Mouse (Mus musculus): ENCODE results near the gene Lbx2. TPM values are rescaled to one million over a fixed set of nuclear protein-coding genes. Genes with fewer than 3 reads are reported as not detected.

Gene Lbx2
- polyA plus RNA-seq, 1 experiment from 2014 or later = not detected

DNA sequence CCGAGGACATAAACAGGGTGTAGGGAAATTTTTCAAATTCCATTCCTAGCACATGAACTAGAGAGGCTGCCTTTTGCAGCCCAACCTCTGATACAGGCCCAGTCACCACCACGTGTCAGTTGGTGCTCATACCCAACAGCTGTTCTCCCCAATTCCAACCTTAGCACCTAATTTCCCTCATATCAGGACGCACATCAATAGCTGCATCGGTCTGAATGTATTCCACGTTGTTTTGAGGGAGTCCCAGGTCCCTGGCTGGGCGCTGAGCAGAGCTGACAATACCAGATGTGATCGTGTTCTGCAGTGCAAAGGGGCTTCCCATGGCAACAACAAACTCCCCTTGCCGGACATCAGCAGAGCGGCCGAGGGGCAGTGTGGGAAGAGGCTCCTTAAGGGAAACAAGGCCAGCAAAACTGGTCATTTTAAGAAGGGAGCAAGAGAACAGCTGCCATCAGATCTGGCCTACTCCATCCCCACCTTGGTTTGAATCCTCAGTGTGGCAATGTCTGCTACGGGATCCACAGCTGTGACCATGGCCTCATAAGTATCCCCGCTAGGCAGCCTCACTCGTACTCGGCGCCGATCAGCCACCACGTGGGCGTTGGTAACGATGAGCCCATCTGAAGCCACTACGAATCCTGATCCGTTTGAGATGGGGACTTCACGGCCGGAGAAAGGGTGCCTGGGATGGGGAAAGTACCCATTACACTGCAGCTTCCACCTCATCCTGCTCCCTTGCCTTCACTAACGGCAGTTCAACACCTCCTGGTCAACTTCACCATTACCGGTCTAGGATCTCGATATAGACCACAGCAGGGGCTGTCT, 32.8 kb upstream of the Lbx2 start:
- H3K4me3 ChIP-seq (replicated peaks; ENCODE audit: low read depth, low read length) = peak overlapping the region; percentile 86
- H3K9me3 ChIP-seq (ENCODE audit: control insufficient read depth, low read length) = no peaks in the 10 kb centered on the region
- DNase-seq (peak; percentile 64), ATAC-seq (ENCODE audit: low FRiP score, low TSS enrichment) (0 out of 2 replicates have a peak, but pooled peaks have one; percentile 3)
- peaks cover 19% of the 10 kb centered on the region for H3K4me1 ChIP-seq (ENCODE audit: control insufficient read depth, insufficient read depth, low read length)
- peak overlapping the region; percentile 85 for H3K27ac ChIP-seq (replicated peaks; ENCODE audit: low read depth, low read length)
- 3% methylated on average over 26 of the region's 26 CpGs for WGBS
- no peaks in the 10 kb centered on the region for H3K27me3 ChIP-seq (ENCODE audit: control insufficient read depth, insufficient read depth, low read length)
- peak overlapping the region; percentile 92 for H3K9ac ChIP-seq (replicated peaks; ENCODE audit: low read length)
- peaks cover 32% of the 10 kb centered on the region for H3K36me3 ChIP-seq (ENCODE audit: control insufficient read depth, insufficient read depth, low read length)
- H3K4me2 ChIP-seq (ENCODE audit: low read length) = peak overlapping the region; percentile 93

DNA sequence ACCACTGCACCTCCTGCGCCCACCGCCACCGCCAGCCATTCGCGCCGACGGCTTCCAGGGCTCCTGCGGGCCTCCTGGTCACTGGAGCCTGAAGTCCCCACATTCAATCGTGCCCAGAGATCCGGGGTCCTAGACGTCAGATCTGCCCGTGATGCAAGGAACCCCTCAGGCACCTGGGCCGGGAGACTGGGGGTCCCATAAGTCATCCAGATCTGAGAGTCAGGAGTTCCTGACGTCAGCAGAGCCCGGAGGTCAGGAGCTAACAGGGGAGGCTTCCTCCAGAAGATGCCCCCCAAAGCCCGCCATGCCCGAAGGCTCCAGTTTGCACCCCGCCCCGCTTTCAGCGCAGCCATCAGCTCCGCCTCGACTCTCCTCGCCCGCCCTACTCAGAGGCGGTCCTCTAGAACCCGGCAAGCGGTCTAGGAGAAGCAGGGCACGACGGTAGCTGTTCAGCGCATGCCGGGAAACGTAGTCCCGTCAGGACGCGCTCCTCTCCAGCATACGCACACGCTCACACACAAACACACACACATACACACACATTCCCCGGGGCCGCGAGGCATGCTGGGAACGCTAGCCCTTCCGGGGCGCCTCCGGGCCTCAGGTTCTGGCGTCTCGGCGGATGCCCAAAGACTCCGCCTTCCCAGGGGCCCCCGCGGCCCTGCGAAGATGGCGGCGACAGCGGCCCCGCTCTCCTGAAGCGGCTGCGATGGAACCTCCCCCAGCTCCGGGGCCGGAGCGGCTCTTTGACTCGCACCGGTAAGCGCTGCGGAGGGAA, 31.9 kb upstream of the Lbx2 start, which contains the start of gene Aup1:
Aup1 (plus strand) TSS at position 448 of the 778 bp plus-strand sequence.
- Histone ChIP-seq H3K4me1 (ENCODE audit: control insufficient read depth, insufficient read depth, low read length) (peaks cover 19% of the 10 kb centered on the region), H3K9me3 (ENCODE audit: control insufficient read depth, low read length) (no peaks in the 10 kb centered on the region), H3K27me3 (ENCODE audit: control insufficient read depth, insufficient read depth, low read length) (no peaks in the 10 kb centered on the region), H3K4me3 (replicated peaks; ENCODE audit: low read depth, low read length) (peak within 1 kb of the TSS; percentile 86), H3K4me2 (ENCODE audit: low read length) (peak within 1 kb of the TSS; percentile 93), H3K36me3 (ENCODE audit: control insufficient read depth, insufficient read depth, low read length) (peaks cover 32% of the 10 kb centered on the region), H3K9ac (replicated peaks; ENCODE audit: low read length) (peak within 1 kb of the TSS; percentile 92), H3K27ac (replicated peaks; ENCODE audit: low read depth, low read length) (peak within 1 kb of the TSS; percentile 85)
- peak; percentile 94 for ATAC-seq (ENCODE audit: low FRiP score, low TSS enrichment)
- DNase-seq = peak; percentile 99
- under 1% methylated on average over 64 of the region's 64 CpGs for WGBS

DNA sequence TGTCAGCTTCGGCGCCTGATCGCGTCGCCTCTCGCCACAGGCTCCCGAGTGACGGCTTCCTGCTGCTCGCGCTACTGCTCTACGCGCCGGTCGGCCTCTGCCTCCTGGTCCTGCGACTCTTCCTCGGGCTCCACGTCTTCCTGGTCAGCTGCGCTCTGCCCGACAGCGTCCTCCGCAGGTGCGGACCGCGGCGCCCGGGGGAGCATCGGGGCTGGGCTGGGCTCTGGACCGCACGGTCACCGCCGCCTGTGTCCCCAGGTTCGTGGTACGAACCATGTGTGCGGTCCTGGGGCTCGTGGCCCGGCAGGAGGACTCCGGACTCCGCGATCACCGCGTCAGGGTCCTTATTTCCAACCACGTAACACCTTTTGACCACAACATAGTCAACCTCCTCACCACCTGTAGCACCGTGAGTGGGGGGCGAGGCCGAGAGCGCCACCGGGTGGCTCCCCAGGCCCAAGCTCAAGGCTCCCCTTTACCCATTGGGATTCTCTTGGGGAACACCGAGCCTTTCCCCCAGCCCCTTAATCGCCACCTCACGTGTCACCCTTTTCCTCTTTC, 31.2 kb upstream of the Lbx2 start, which contains the start of gene Htra2:
Htra2 (minus strand) TSS at position 403 of the 561 bp plus-strand sequence.
- peak within 1 kb of the TSS; percentile 86 for H3K4me3 ChIP-seq (replicated peaks; ENCODE audit: low read depth, low read length)
- H3K9ac ChIP-seq (replicated peaks; ENCODE audit: low read length) = peak within 1 kb of the TSS; percentile 92
- peaks cover 19% of the 10 kb centered on the region for H3K4me1 ChIP-seq (ENCODE audit: control insufficient read depth, insufficient read depth, low read length)
- DNase-seq (peak; percentile 37), ATAC-seq (ENCODE audit: low FRiP score, low TSS enrichment) (no peak; the same call in 1 of the 2 replicates)
- peak within 1 kb of the TSS; percentile 93 for H3K4me2 ChIP-seq (ENCODE audit: low read length)
- H3K9me3 ChIP-seq (ENCODE audit: control insufficient read depth, low read length) = no peaks in the 10 kb centered on the region
- H3K36me3 ChIP-seq (ENCODE audit: control insufficient read depth, insufficient read depth, low read length) = peaks cover 32% of the 10 kb centered on the region
- H3K27me3 ChIP-seq (ENCODE audit: control insufficient read depth, insufficient read depth, low read length) = no peaks in the 10 kb centered on the region
- WGBS = under 1% methylated on average over 50 of the region's 50 CpGs
- H3K27ac ChIP-seq (replicated peaks; ENCODE audit: low read depth, low read length) = peak within 1 kb of the TSS; percentile 85

DNA sequence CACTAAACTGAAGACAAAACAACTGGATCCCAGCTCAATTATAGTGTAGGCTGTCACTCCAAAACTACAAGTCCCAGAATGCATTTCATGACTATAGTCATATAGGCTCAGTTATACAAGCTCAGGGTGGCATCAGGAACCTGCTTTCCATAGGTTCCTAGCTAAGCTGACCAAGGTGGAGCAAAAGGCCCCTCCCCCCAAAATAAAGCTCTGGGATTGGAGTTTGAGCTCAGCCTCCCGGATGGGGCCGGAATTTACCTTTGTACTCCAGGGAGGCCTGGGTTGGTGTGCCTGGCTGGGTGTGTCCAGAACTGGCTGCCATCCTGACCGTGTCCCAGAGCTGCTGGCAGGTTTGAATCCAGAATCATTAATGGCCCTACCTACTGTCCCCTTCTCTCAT, 28.4 kb upstream of the Lbx2 start, which contains the start of gene Dqx1:
Dqx1 (plus strand) TSS at position 55 of the 400 bp plus-strand sequence.
- no peak within 1 kb of the TSS for H3K4me3 ChIP-seq (replicated peaks; ENCODE audit: low read depth, low read length)
- 45% methylated on average over 3 of the region's 3 CpGs for WGBS
- no peak within 1 kb of the TSS for H3K4me2 ChIP-seq (ENCODE audit: low read length)
- H3K27me3 ChIP-seq (ENCODE audit: control insufficient read depth, insufficient read depth, low read length) = 0 out of 2 replicates have a peak, but pooled peaks cover 12% of the 10 kb centered on the region
- H3K9ac ChIP-seq (replicated peaks; ENCODE audit: low read length) = no peak within 1 kb of the TSS
- H3K4me1 ChIP-seq (ENCODE audit: control insufficient read depth, insufficient read depth, low read length) = peaks cover 16% of the 10 kb centered on the region
- H3K27ac ChIP-seq (replicated peaks; ENCODE audit: low read depth, low read length) = no peak within 1 kb of the TSS
- H3K36me3 ChIP-seq (ENCODE audit: control insufficient read depth, insufficient read depth, low read length) = peaks cover 22% of the 10 kb centered on the region
- no peaks in the 10 kb centered on the region for H3K9me3 ChIP-seq (ENCODE audit: control insufficient read depth, low read length)
- no peak for ATAC-seq (ENCODE audit: low FRiP score, low TSS enrichment)
- peak; percentile 46 for DNase-seq

DNA sequence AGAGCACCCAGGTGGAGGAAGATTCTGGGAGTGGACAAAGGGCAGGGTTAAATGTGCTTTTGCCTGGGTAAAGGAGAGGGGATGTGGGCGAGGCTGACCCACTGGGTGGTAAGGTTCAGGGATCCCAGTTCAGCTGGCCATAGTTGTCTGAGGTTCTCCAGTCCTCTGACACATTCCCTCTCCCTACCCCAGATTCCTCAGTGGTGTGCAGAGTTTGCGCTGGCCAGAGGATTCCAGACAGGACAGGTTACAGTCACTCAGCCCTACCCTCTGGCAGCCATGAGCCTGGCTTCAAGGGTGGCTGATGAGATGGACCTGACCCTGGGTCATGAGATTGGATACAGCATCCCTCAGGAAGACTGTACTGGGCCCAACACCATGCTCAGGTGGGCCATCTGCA, 27.4 kb upstream of the Lbx2 start:
- DNase-seq (no peak), ATAC-seq (ENCODE audit: low FRiP score, low TSS enrichment) (no peak)
- Histone ChIP-seq H3K27me3 (ENCODE audit: control insufficient read depth, insufficient read depth, low read length) (peaks cover 21% of the 10 kb centered on the region), H3K9me3 (ENCODE audit: control insufficient read depth, low read length) (no peaks in the 10 kb centered on the region), H3K4me3 (replicated peaks; ENCODE audit: low read depth, low read length) (no peak overlapping the region), H3K4me1 (ENCODE audit: control insufficient read depth, insufficient read depth, low read length) (peaks cover 8% of the 10 kb centered on the region), H3K9ac (replicated peaks; ENCODE audit: low read length) (no peak overlapping the region), H3K36me3 (ENCODE audit: control insufficient read depth, insufficient read depth, low read length) (peaks cover 22% of the 10 kb centered on the region), H3K4me2 (ENCODE audit: low read length) (no peak overlapping the region), H3K27ac (replicated peaks; ENCODE audit: low read depth, low read length) (no peak overlapping the region)
- whole genome bisulfite sequencing = 83% methylated on average over 2 of the region's 2 CpGs

DNA sequence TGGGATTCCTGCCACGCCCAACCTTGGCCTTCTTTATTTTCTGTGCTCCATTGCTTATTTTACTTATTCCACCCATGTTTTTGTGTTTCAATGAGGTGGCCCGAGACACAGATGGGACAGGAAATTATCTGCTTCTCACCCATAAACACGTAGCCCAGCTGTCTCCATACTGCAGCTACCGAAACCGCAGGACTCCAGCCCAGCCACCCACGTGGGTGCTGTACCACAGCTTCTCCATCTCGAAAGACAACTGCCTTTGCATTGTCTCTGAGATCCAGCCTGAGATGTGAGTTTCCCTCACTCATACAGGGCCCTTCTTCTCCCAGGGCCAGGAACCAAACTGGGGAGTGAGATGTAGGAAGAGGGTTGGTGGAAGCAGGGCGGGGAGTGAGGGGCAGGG, 20.2 kb upstream of the Lbx2 start:
- no peak for DNase-seq
- no peak overlapping the region for H3K9ac ChIP-seq (replicated peaks; ENCODE audit: low read length)
- no peak overlapping the region for H3K4me3 ChIP-seq (replicated peaks; ENCODE audit: low read depth, low read length)
- peaks cover 88% of the 10 kb centered on the region for H3K27me3 ChIP-seq (ENCODE audit: control insufficient read depth, insufficient read depth, low read length)
- WGBS = 35% methylated on average over 8 of the region's 8 CpGs
- ATAC-seq (ENCODE audit: low FRiP score, low TSS enrichment) = no peak
- no peak overlapping the region for H3K27ac ChIP-seq (replicated peaks; ENCODE audit: low read depth, low read length)
- H3K4me2 ChIP-seq (ENCODE audit: low read length) = no peak overlapping the region
- no peaks in the 10 kb centered on the region for H3K9me3 ChIP-seq (ENCODE audit: control insufficient read depth, low read length)
- H3K36me3 ChIP-seq (ENCODE audit: control insufficient read depth, insufficient read depth, low read length) = no peaks in the 10 kb centered on the region
- H3K4me1 ChIP-seq (ENCODE audit: control insufficient read depth, insufficient read depth, low read length) = 0 out of 2 replicates have a peak, but pooled peaks cover 3% of the 10 kb centered on the region

DNA sequence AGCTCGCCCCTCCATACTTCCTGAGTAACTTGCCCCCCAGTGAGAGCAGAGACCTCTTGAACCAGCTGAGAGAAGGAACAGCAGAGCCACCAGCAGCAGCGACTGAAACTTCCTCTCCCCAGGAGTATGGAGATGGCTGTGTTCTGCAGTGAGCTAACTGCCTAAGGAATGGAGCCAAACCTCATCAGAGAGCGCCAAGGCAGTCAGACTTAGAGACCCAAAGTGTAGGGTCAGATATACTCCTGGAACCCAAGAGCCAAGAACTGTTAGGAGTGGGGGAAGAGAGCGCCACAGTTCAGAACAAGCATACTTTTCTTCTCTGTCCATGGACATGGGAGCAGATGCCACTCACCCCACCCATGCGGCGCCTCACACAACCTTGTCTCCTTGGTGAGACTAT, 19.7 kb upstream of the Lbx2 start:
- Histone ChIP-seq H3K27me3 (ENCODE audit: control insufficient read depth, insufficient read depth, low read length) (peaks cover 90% of the 10 kb centered on the region), H3K9me3 (ENCODE audit: control insufficient read depth, low read length) (no peaks in the 10 kb centered on the region), H3K36me3 (ENCODE audit: control insufficient read depth, insufficient read depth, low read length) (no peaks in the 10 kb centered on the region), H3K4me2 (ENCODE audit: low read length) (no peak overlapping the region), H3K27ac (replicated peaks; ENCODE audit: low read depth, low read length) (no peak overlapping the region), H3K4me1 (ENCODE audit: control insufficient read depth, insufficient read depth, low read length) (0 out of 2 replicates have a peak, but pooled peaks cover 3% of the 10 kb centered on the region), H3K4me3 (replicated peaks; ENCODE audit: low read depth, low read length) (no peak overlapping the region), H3K9ac (replicated peaks; ENCODE audit: low read length) (no peak overlapping the region)
- ATAC-seq (ENCODE audit: low FRiP score, low TSS enrichment) (no peak), DNase-seq (no peak)
- 28% methylated on average over 6 of the region's 6 CpGs for whole genome bisulfite sequencing

DNA sequence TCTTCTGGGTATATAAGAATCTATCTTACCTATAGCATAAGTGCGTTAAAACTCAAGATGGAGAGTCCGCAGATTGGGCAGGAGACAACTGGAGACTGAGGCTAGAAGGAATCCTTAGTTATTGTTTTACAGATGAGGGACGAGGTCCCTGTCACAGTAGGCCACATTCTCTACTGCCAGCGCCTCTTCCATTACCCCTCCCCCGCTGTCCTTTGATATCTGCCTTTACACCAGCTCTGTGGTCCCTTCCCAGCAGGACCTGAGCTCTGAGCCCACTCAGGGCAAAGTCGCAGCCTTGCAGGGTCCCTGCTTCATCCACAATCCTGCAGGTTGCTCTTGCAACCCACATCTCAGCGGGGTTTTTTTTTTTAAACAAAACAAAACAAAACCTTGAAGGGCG, 17.9 kb upstream of the Lbx2 start:
- peaks cover 93% of the 10 kb centered on the region for H3K27me3 ChIP-seq (ENCODE audit: control insufficient read depth, insufficient read depth, low read length)
- H3K36me3 ChIP-seq (ENCODE audit: control insufficient read depth, insufficient read depth, low read length) = no peaks in the 10 kb centered on the region
- 1% methylated on average over 8 of the region's 8 CpGs for WGBS
- no peak for ATAC-seq (ENCODE audit: low FRiP score, low TSS enrichment)
- DNase-seq = no peak
- H3K27ac ChIP-seq (replicated peaks; ENCODE audit: low read depth, low read length) = no peak overlapping the region
- H3K9ac ChIP-seq (replicated peaks; ENCODE audit: low read length) = no peak overlapping the region
- no peak overlapping the region for H3K4me2 ChIP-seq (ENCODE audit: low read length)
- peak overlapping the region; percentile 12; the same call in 1 of the 2 replicates for H3K4me3 ChIP-seq (replicated peaks; ENCODE audit: low read depth, low read length)
- no peaks in the 10 kb centered on the region for H3K9me3 ChIP-seq (ENCODE audit: control insufficient read depth, low read length)
- 0 out of 2 replicates have a peak, but pooled peaks cover 3% of the 10 kb centered on the region for H3K4me1 ChIP-seq (ENCODE audit: control insufficient read depth, insufficient read depth, low read length)
